Mouse (Mus musculus) right cerebral cortex, postnatal 36 days (tissue): Measurements from ENCODE around the gene Otub2.
"Not testable (repeated sequence)": the region's sequence is repeated elsewhere in the genome, so short reads cannot be mapped to it uniquely, and the experiment has no call there.

ENCODE experiments used
- DNase-seq, 2 experiments: peaks; one replicate each; pipeline ENCODE4 v3.0.0; 2022; ENCODE audit warnings: low spot score in 2 of 2, mixed read lengths in 1 of 2

The Otub2 gene

GRCm38 (mm10) chr12:103443524-103443923 is 55.0 kb downstream of the Otub2 start, which contains the start of gene Ifi27l2a:
Gene Ifi27l2a (minus strand): TSS chr12:103443680.
- DNase-seq: no peak

- not testable (repeated sequence) for DNase-seq
Observed at GRCm38 (mm10) chr12:103444261-103444660, 55.8 kb downstream of the Otub2 start.

GRCm38 (mm10) chr12:103445060-103445459 is 56.6 kb downstream of the Otub2 start:
- no peak for DNase-seq

- no peak for DNase-seq
Observed at GRCm38 (mm10) chr12:103453361-103453760, 64.9 kb downstream of the Otub2 start.
